Mouse (Mus musculus): ENCODE results near the gene 4930503E14Rik.
"Not testable (repeated sequence)": the region's sequence is repeated elsewhere in the genome, so short reads cannot be mapped to it uniquely, and the experiment has no call there.

Gene 4930503E14Rik

GRCm38 (mm10) chr14:44213154-44213553 is at the start of gene 4930503E14Rik:
TSS of gene 4930503E14Rik (minus strand) at chr14:44213254.
- DNase-seq = not testable (repeated sequence)

- DNase-seq = no peak
Measured at GRCm38 (mm10) chr14:44248039-44248438, 35.0 kb upstream of the 4930503E14Rik start.

- DNase-seq = not testable (repeated sequence)
Measured at GRCm38 (mm10) chr14:44197361-44197760, 15.7 kb downstream of the 4930503E14Rik start, which contains the start of gene Gm8212. TSS of gene Gm8212 (plus strand) at chr14:44197661.

GRCm38 (mm10) chr14:44123551-44123950 is 89.5 kb downstream of the 4930503E14Rik start, which contains the start of gene Gm3327:
TSS of gene Gm3327 (plus strand) at chr14:44123851.
- DNase-seq = not testable (repeated sequence)
